Mouse (Mus musculus) hindbrain, embryonic 13.5 days (tissue): ENCODE measurements around the gene Zfp106. TPM values are rescaled to one million over a fixed set of nuclear protein-coding genes. Genes with fewer than 3 reads are reported as not detected.

ENCODE experiments used
- ATAC-seq: fragments of 200-750 bp; cut with Nextera tagmentation; 2 replicates; pipeline ENCODE4 v1.8.0; 2017; ENCODE audit warnings: moderate TSS enrichment; ENCODE audit not compliant: low FRiP score
- H3K27ac ChIP-seq: fragments of 300-500 bp; sonication (generic); 2 replicates; pipeline ENCODE4 v1.5.1; 2015; ENCODE audit warnings: inconsistent platforms, mild to moderate bottlenecking, moderate library complexity
- H3K27me3 ChIP-seq: fragments of 300-500 bp; sonication (generic); 2 replicates; pipeline ENCODE4 v1.6.1; 2015; ENCODE audit warnings: mild to moderate bottlenecking, inconsistent platforms
- H3K36me3 ChIP-seq: fragments of 300-500 bp; sonication (generic); 2 replicates; pipeline ENCODE4 v1.6.1; 2015; ENCODE audit warnings: mild to moderate bottlenecking, inconsistent platforms
- H3K4me1 ChIP-seq: fragments of 300-500 bp; sonication (generic); replicated peaks from 2 replicates; pipeline ENCODE4 v1.6.1; 2015; ENCODE audit warnings: inconsistent platforms
- H3K4me2 ChIP-seq: fragments of 300-500 bp; sonication (generic); 2 replicates; pipeline ENCODE4 v1.6.1; 2015; ENCODE audit warnings: inconsistent platforms, mild to moderate bottlenecking, moderate library complexity
- H3K4me3 ChIP-seq: fragments of 300-500 bp; sonication (generic); 2 replicates; pipeline ENCODE4 v1.5.1; 2015; ENCODE audit warnings: mild to moderate bottlenecking, inconsistent platforms
- H3K9ac ChIP-seq: fragments of 300-500 bp; sonication (generic); 2 replicates; pipeline ENCODE4 v1.6.1; 2015; ENCODE audit warnings: mild to moderate bottlenecking, inconsistent platforms
- H3K9me3 ChIP-seq: fragments of 300-500 bp; sonication (generic); 2 replicates; pipeline ENCODE4 v1.6.1; 2016; ENCODE audit warnings: inconsistent platforms
- WGBS: fragments of 180-500 bp; shearing (Covaris S2); methylation state at CpG from one replicate; pipeline ENCODE4 v1.1.7; 2015; 5-methylcytosine and 5-hydroxymethylcytosine counted together
- polyA plus RNA-seq: library from polyadenylated mRNA; unstranded; fragments of >200 nt; fragmentation: Nextera tagmentation; extraction: Ambion mirVana; gene quantifications from 2 replicates; pipeline ENCODE4 v1.2.1, GENCODE M21; 2015

Gene Zfp106
- polyA plus RNA-seq, 1 experiment from 2014 or later, result 44.2 TPM

DNA sequence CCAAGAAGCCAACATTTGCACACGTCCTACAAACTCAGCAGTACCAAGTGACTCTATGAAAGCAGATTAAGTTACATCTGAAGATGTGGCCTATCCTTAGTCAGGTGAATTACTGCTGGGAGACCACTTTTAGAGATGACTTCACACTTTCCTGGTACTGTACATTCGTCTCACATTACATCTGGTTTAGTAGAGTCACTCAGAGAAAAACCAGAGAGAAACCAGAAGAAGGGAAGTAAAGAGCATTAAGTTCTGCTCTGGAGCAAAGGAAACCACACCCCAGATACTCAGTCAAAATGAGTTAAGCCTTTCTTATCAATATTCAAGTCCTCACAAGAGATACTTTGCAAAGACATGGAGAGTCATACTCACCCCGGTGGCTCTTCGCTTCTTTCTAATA is 32.4 kb downstream of the Zfp106 start:
- Histone ChIP-seq H3K9me3 (no peaks in the 10 kb centered on the region), H3K36me3 (peaks cover 89% of the 10 kb centered on the region), H3K27me3 (no peaks in the 10 kb centered on the region), H3K4me1 (no peaks in the 10 kb centered on the region), H3K27ac (no peak overlapping the region), H3K9ac (no peak overlapping the region), H3K4me3 (no peak overlapping the region), H3K4me2 (no peak overlapping the region)
- 96% methylated on average over 4 of the region's 4 CpGs for WGBS
- no peak for ATAC-seq

DNA sequence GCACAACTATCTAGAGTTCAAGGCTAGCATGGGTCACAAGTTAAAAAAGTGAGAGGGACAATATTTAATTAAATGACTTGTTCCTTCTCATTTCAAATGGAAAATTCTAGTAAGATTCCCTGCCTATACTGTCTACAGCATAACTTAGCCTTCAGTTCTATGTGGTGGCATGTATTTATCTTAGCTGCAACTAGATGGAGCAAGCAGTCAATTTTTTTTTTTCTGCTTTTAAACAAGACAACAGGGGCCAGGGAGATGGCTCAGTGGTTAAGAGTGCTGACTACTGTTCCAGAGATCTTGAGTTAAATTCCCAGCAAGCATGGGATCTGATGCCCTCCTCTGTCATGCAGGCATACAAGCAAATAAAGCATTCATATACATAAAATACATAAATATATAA is 34.1 kb downstream of the Zfp106 start:
- H3K4me2 ChIP-seq, result no peak overlapping the region
- no peaks in the 10 kb centered on the region for H3K9me3 ChIP-seq
- H3K27me3 ChIP-seq, result no peaks in the 10 kb centered on the region
- H3K4me3 ChIP-seq, result no peak overlapping the region
- H3K9ac ChIP-seq, result no peak overlapping the region
- H3K36me3 ChIP-seq, result peaks cover 94% of the 10 kb centered on the region
- ATAC-seq, result no peak
- H3K4me1 ChIP-seq, result no peaks in the 10 kb centered on the region
- H3K27ac ChIP-seq, result no peak overlapping the region

DNA sequence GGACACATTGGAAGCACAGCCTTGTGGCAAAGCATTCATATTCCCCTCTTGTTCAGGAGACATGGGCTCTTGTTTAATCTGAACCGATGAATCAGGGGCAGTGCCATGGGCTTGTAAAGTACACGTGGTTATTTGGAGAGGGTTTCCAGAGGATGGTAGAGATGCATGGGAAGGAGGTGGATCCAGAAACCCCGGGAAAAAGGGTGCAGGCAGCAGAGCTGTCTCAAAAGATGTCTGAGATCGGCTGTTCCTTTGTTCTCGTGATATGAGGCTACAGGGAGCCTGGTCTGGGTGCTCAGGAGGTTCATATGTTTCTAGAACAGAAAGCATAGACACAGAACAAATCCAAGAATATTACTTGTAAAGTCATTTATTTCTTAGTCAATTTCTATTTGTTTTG is 36.9 kb downstream of the Zfp106 start:
- no peaks in the 10 kb centered on the region for H3K4me1 ChIP-seq
- H3K4me3 ChIP-seq, result no peak overlapping the region
- WGBS, result 92% methylated on average over 5 of the region's 5 CpGs
- no peak for ATAC-seq
- H3K36me3 ChIP-seq, result peaks cover 95% of the 10 kb centered on the region
- no peak overlapping the region for H3K4me2 ChIP-seq
- H3K9me3 ChIP-seq, result no peaks in the 10 kb centered on the region
- no peaks in the 10 kb centered on the region for H3K27me3 ChIP-seq
- no peak overlapping the region for H3K27ac ChIP-seq
- no peak overlapping the region for H3K9ac ChIP-seq

DNA sequence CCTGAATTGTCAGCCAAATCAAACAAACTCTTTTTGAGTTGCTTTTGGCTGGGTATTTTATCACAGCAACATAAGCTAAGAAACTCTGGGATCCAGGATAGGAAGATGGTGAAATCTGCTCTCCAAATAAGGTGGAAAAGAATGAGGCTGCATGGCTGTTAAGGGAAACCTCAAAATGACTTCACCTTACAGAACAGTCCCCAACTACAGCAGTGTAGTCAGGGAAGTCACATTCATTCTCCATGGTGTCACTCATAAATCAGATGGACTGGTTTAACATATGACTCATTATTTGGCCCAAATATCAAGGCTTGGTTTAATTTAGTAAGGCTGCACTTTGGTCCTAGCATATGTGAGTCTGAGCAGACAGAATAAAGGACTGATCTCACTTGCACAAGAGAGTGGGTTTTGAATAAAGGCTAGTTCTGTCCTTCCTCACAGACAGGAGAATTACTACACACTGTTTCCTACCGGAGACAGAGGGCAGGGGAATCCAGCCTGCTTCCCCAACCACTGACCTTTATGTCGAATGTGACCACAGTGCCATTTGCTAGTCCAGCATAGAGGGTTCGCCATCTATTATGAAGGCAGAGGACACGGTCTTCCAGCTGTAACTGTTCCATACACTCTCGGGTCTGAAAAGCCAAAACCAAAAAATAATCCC is 45.0 kb downstream of the Zfp106 start:
- ATAC-seq, result no peak
- Histone ChIP-seq H3K27ac (no peak overlapping the region), H3K36me3 (peaks cover 93% of the 10 kb centered on the region), H3K4me1 (no peaks in the 10 kb centered on the region), H3K4me3 (no peak overlapping the region), H3K4me2 (no peak overlapping the region), H3K9me3 (no peaks in the 10 kb centered on the region), H3K27me3 (no peaks in the 10 kb centered on the region), H3K9ac (no peak overlapping the region)
- WGBS, result 94% methylated on average over 5 of the region's 5 CpGs

DNA sequence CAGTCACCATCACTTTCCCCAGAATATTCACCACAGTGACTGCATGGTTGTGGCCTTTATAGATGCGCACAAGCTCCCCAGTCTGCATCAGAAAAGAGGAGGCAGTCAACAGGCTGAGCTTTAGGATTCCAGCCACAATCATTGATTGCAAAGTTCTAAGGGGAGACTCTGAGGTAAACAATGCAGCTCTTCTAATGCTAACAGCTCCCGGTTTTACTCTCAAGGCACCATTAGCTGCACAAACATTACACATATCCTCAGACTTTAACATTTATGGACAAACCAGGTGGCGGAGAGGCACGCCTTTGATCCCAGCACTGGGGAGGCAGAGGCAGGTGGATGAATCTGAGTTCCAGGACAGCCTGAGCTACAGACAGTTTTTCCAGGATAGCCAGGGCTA is 49.5 kb downstream of the Zfp106 start:
- ATAC-seq, result no peak
- Histone ChIP-seq H3K27ac (no peak overlapping the region), H3K4me2 (no peak overlapping the region), H3K4me1 (no peaks in the 10 kb centered on the region), H3K4me3 (no peak overlapping the region), H3K9ac (no peak overlapping the region), H3K9me3 (no peaks in the 10 kb centered on the region), H3K36me3 (peaks cover 84% of the 10 kb centered on the region), H3K27me3 (no peaks in the 10 kb centered on the region)
- 97% methylated on average over 4 of the region's 4 CpGs for WGBS

DNA sequence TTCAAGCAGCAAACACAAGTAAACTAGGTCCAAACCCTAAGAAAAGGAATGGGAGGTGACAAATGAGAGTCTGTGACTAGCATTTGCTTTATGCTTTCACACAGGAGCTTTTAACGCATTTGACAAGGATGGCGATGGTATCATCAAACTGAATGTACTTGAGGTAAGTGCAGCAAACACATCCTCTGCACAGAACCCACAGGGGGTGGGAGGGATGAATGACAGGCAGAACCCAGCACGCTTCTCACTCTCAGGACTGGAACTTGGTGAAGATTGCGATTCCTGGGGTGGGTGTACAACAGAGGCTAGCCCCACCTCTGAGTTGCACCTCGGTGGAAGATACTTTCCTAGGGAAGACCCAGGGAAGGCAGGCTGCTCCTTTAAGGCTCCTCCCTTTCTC is 59.7 kb downstream of the Zfp106 start:
- Histone ChIP-seq H3K36me3 (peaks cover 51% of the 10 kb centered on the region), H3K9me3 (no peaks in the 10 kb centered on the region), H3K27ac (no peak overlapping the region), H3K4me1 (peaks cover 7% of the 10 kb centered on the region; the same call in 1 of the 2 replicates), H3K4me3 (no peak overlapping the region), H3K9ac (no peak overlapping the region), H3K4me2 (no peak overlapping the region), H3K27me3 (no peaks in the 10 kb centered on the region)
- 81% methylated on average over 5 of the region's 5 CpGs for WGBS
- no peak for ATAC-seq

DNA sequence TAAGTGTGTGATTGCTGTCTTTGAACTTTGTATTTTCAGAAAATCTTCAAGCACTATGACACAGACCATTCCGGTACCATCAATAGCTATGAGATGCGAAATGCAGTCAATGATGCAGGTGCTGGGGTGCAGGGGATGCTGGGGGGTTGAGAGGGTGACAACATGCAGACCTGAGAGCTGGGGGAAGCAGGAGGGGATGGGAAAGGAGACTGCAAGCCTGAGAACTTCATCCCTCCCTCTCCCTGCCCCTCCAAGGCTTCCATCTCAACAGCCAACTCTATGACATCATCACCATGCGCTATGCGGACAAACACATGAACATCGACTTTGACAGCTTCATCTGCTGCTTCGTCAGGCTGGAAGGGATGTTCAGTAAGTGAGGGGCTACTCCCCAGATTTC is 60.5 kb downstream of the Zfp106 start:
- peaks cover 7% of the 10 kb centered on the region; the same call in 1 of the 2 replicates for H3K4me1 ChIP-seq
- H3K27ac ChIP-seq, result no peak overlapping the region
- H3K36me3 ChIP-seq, result peaks cover 42% of the 10 kb centered on the region
- H3K4me2 ChIP-seq, result no peak overlapping the region
- H3K9ac ChIP-seq, result no peak overlapping the region
- 95% methylated on average over 6 of the region's 6 CpGs for WGBS
- ATAC-seq, result no peak
- no peaks in the 10 kb centered on the region for H3K9me3 ChIP-seq
- no peak overlapping the region for H3K4me3 ChIP-seq
- H3K27me3 ChIP-seq, result no peaks in the 10 kb centered on the region

DNA sequence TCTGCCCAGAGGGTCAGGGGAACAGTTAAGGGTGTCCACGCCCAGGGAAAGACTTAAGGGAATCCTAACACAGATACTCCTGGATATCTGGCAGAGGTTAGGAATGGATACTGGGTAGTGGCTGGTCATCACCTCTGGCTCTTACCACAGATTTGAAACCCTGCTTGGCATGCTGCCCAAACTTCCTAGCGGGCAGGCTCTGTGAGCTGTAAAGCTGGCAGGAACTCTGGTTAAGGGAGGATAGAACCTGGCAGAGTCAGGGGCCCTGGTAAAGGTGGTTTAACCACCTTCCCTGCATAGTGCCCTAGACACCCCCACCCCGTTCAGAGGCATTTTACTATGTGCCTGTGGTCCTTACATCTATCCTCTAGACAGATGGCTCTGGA is 61.0 kb downstream of the Zfp106 start:
- H3K4me2 ChIP-seq, result no peak overlapping the region
- no peaks in the 10 kb centered on the region for H3K27me3 ChIP-seq
- H3K27ac ChIP-seq, result no peak overlapping the region
- ATAC-seq, result no peak
- no peak overlapping the region for H3K4me3 ChIP-seq
- peaks cover 39% of the 10 kb centered on the region for H3K36me3 ChIP-seq
- H3K4me1 ChIP-seq, result peaks cover 7% of the 10 kb centered on the region; the same call in 1 of the 2 replicates
- no peak overlapping the region for H3K9ac ChIP-seq
- 88% methylated on average over 3 of the region's 3 CpGs for WGBS
- H3K9me3 ChIP-seq, result no peaks in the 10 kb centered on the region

DNA sequence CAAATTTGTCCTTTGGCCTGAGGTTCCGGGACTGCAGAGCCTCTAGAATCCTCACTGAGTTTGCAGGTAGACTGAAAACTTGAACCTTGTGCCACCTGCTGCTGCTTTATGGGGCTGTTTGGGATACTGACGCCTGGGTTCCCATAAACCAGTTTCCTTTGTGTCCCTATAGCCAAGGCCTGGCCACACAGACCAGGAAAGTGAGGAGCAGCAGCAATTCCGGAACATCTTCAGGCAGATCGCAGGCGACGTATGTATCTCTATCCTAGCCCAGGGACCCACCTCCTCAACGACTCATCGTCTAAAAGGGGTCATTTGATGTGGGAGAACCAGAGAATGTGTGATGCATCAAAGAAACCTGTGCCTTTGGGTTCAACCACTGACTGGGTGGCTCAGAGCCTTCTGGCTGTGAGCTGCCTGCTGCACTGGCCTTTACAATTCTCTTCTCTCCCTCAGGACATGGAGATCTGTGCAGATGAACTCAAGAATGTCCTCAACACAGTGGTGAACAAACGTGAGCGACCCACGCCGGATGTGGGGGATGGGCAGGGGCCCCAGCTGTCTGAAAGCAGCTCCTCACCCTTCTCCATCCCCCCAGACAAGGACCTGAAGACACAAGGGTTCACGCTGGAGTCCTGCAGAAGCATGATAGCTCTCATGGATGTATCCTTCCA is 61.6 kb downstream of the Zfp106 start:
- H3K4me1 ChIP-seq, result peaks cover 7% of the 10 kb centered on the region; the same call in 1 of the 2 replicates
- H3K36me3 ChIP-seq, result peaks cover 36% of the 10 kb centered on the region
- no peak for ATAC-seq
- H3K27ac ChIP-seq, result no peak overlapping the region
- H3K9me3 ChIP-seq, result no peaks in the 10 kb centered on the region
- no peak overlapping the region for H3K4me2 ChIP-seq
- no peak overlapping the region for H3K9ac ChIP-seq
- H3K4me3 ChIP-seq, result no peak overlapping the region
- no peaks in the 10 kb centered on the region for H3K27me3 ChIP-seq
- WGBS, result 72% methylated on average over 13 of the region's 13 CpGs

DNA sequence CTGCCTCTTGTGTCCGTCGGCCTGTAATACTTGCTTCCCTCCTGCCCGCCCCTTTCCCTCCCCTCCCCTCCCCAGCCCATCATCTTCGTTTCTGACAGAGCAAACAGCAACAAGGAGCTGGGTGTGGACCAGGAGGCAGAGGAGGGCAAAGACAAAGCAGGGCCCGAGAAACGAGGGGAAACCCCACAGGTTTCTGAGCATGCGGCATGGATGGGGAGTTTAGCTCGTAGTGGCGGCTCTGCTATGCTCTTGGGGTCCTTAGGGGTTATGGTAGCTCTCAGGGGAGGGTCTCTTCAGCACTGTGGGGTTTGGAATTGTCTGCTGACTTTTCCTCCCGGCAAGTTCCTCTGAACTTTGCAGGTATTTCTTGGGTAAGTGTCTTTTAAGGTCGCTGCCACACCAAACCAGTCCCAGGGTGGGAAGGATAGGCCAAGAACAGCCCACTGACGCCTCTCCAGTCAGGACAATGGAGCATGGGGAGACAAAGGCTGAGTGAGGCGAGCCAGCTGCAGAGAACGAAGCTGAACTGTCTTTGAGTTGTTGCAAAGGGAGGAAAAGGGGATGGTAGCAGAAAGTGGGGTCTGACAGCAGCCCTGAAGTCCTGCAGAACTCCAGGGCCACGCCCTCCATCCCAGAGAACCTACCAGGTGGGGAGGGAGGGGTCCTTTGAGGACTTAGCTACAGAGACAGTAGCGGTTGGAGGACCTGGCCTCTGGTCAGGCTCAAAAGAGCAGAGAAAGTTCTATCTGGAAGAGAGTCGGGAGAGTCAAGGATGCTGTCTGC is 62.3 kb downstream of the Zfp106 start:
- no peak overlapping the region for H3K27ac ChIP-seq
- no peaks in the 10 kb centered on the region for H3K27me3 ChIP-seq
- no peak overlapping the region for H3K4me3 ChIP-seq
- H3K4me1 ChIP-seq, result peaks cover 7% of the 10 kb centered on the region; the same call in 1 of the 2 replicates
- no peak overlapping the region for H3K9ac ChIP-seq
- 32% methylated on average over 17 of the region's 17 CpGs for whole genome bisulfite sequencing
- no peak overlapping the region for H3K4me2 ChIP-seq
- no peaks in the 10 kb centered on the region for H3K9me3 ChIP-seq
- peaks cover 31% of the 10 kb centered on the region for H3K36me3 ChIP-seq
- no peak for ATAC-seq

DNA sequence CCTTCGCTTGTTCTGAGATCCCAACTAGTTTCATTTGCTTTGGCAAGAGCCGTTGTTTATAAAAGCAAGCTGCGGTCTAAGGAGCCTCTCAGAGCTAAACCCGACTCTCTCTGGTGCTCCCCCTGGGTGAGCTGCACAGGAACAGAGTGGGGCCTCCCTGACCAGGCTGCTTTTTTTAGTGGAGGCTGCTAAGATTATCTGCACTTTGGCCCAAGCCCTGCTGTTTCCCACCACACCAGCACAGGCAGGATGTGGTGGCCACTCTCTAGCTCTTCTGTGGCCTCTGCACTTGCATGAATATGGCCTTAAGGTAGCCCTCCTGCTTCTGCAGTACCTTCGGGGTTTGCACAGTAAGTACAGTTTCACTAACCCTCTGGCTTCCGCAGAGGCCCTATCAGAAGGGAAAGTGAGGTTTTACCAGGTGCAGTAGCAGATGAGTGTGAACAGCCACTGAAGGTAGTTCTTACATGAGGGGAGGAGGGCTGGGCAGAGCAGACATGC is 63.6 kb downstream of the Zfp106 start:
- Histone ChIP-seq H3K27me3 (no peaks in the 10 kb centered on the region), H3K4me2 (no peak overlapping the region), H3K27ac (no peak overlapping the region), H3K4me3 (no peak overlapping the region), H3K9ac (no peak overlapping the region), H3K9me3 (no peaks in the 10 kb centered on the region), H3K36me3 (peaks cover 18% of the 10 kb centered on the region), H3K4me1 (peaks cover 7% of the 10 kb centered on the region; the same call in 1 of the 2 replicates)
- no peak for ATAC-seq
- WGBS, result 83% methylated on average over 6 of the region's 6 CpGs

DNA sequence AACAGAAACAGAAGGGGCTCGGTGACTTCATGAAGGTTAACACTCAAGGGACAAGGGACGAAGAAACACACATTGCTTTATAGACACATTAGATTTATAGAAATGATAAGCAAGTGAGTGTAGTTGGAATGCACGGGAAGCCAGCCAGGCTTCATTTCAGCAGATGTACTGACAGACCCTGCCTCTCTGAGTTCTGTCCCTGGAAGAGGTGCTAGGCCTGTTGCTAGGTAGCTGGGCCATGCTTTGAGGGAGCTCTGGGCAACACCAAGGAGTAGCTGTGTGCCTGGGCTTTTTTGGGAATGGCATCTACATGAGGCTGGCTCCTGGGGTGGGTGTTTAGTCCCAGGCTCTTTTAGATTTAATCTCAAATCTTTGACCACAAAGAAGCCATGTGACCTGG is 67.1 kb downstream of the Zfp106 start:
- 83% methylated on average over 3 of the region's 3 CpGs for whole genome bisulfite sequencing
- H3K4me1 ChIP-seq, result 0 out of 2 replicates have a peak, but pooled peaks cover 7% of the 10 kb centered on the region

More for the DNA sequence above, 67.1 kb downstream of the Zfp106 start:
- no peak overlapping the region for H3K4me2 ChIP-seq
- no peaks in the 10 kb centered on the region for H3K9me3 ChIP-seq
- no peak overlapping the region for H3K27ac ChIP-seq
- H3K4me3 ChIP-seq, result no peak overlapping the region
- ATAC-seq, result no peak
- no peaks in the 10 kb centered on the region for H3K27me3 ChIP-seq
- no peaks in the 10 kb centered on the region for H3K36me3 ChIP-seq
- H3K9ac ChIP-seq, result no peak overlapping the region
